ENCODE assay signal across 26 mouse cellular contexts in genomic region chr17:44388916-44389315, GRCm38 (mm10).
"Had no signal": no experiment of that assay in that cellular context is flagged by ENCODE, and none has a peak within 500 bp of the region (broad histone marks: within the 10 kb centered on the region; RNA-seq: fewer than 3 reads in every experiment).

No protein-coding gene starts in this region.

- H3K36me3 ChIP-seq: heart, embryonic 12.5 days; hindbrain, embryonic 10.5 days; hindbrain, embryonic 12.5 days; intestine, embryonic 15.5 days; limb, embryonic 13.5 days; limb, embryonic 15.5 days; liver, embryonic 12.5 days had no signal

- DNase-seq: gastrocnemius, adult 2 months; gastrocnemius, postnatal 10 days; gastrocnemius, postnatal 25 days; heart, adult 2 months; heart, postnatal 10 days; heart, postnatal 4 days; kidney, adult 18-20 months; kidney, adult 8-10 months; kidney, postnatal 10 days; kidney, postnatal 25 days; kidney, postnatal 4 days; layer of hippocampus, postnatal 36 days; left cerebral cortex, postnatal 4 days had no signal

- H3K4me1 ChIP-seq: heart, embryonic 12.5 days; hindbrain, embryonic 10.5 days; hindbrain, embryonic 12.5 days; intestine, embryonic 15.5 days; limb, embryonic 15.5 days; liver, embryonic 12.5 days had no signal

- H3K27me3 ChIP-seq: heart, embryonic 12.5 days; hindbrain, embryonic 12.5 days; intestine, embryonic 15.5 days; limb, embryonic 13.5 days; limb, embryonic 15.5 days; liver, embryonic 12.5 days had no signal

- H3K27ac ChIP-seq: gastrocnemius, adult 2 months; heart, adult 2 months; hindbrain, embryonic 10.5 days; hindbrain, embryonic 12.5 days; hindbrain, embryonic 14.5 days; intestine, embryonic 15.5 days; layer of hippocampus, adult 2 months; limb, embryonic 13.5 days; limb, embryonic 15.5 days; liver, embryonic 12.5 days; liver, embryonic 14.5 days had no signal

- H3K9me3 ChIP-seq: heart, embryonic 12.5 days; hindbrain, embryonic 10.5 days; hindbrain, embryonic 12.5 days; intestine, embryonic 15.5 days; limb, embryonic 13.5 days; limb, embryonic 15.5 days; liver, embryonic 12.5 days had no signal

- H3K4me2 ChIP-seq: heart, embryonic 12.5 days; hindbrain, embryonic 12.5 days; hindbrain, embryonic 14.5 days; intestine, embryonic 15.5 days; limb, embryonic 13.5 days; limb, embryonic 15.5 days; liver, embryonic 12.5 days had no signal

- H3K9ac ChIP-seq: heart, embryonic 12.5 days; hindbrain, embryonic 12.5 days; hindbrain, embryonic 14.5 days; intestine, embryonic 15.5 days; limb, embryonic 13.5 days; limb, embryonic 15.5 days; liver, embryonic 12.5 days; liver, embryonic 14.5 days had no signal

- ATAC-seq: hindbrain, embryonic 16.5 days; inflammation-experienced regulatory T-cells, adult 6 months; intestine, embryonic 15.5 days; intestine, postnatal 0 days; liver, embryonic 12.5 days had no signal

- H3K4me3 ChIP-seq: gastrocnemius, adult 2 months; heart, adult 2 months; heart, embryonic 12.5 days; hindbrain, embryonic 10.5 days; hindbrain, embryonic 12.5 days; intestine, embryonic 15.5 days; layer of hippocampus, adult 2 months; limb, embryonic 13.5 days; limb, embryonic 15.5 days; liver, embryonic 12.5 days had no signal
